Mouse (Mus musculus): ENCODE measurements around the gene Slc45a1. TPM values are rescaled to one million over a fixed set of nuclear protein-coding genes. Genes with fewer than 3 reads are reported as not detected.
A peak's percentile ranks its signal among the peaks of the same experiment; 100 is the strongest.
"Not testable (repeated sequence)": the region's sequence is repeated elsewhere in the genome, so short reads cannot be mapped to it uniquely, and the experiment has no call there.

Gene Slc45a1
- total RNA-seq, 2 experiments from 2014 or later = 44.4 to 49.0 TPM

DNA sequence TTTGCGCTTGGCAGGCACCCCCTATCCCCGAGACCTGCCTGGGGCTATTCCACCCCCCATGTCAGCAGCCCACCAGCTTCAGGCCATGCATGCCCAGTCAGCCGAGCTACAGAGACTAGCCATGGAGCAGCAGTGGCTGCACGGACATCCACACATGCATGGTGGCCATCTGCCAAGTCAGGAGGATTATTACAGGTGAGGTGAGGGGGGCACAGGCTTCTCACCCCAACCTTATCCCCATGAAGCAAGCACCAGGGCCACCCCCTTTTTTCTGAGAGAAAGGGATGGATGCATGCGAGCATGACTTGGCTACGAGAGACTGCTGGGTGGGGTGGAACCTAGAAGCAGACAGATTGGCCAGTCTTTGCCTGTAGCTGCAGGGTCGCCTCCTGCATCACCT, 33.0 kb downstream of the Slc45a1 start:
- H3K27ac ChIP-seq = no peak overlapping the region
- TF ChIP-seq CTCF (IDR thresholded peaks at IDR 0.05) = no peak
- intact Hi-C loops (cut with DNase I) = loop anchor here (5.0 kb wide), 1 partner anchor 272 kb away; no protein-coding TSS in a partner anchor
- no peak overlapping the region for H3K4me3 ChIP-seq
- DNase-seq (ENCODE audit: extremely low spot score in 1 of 2, low spot score in 2 of 2) = no peak

DNA sequence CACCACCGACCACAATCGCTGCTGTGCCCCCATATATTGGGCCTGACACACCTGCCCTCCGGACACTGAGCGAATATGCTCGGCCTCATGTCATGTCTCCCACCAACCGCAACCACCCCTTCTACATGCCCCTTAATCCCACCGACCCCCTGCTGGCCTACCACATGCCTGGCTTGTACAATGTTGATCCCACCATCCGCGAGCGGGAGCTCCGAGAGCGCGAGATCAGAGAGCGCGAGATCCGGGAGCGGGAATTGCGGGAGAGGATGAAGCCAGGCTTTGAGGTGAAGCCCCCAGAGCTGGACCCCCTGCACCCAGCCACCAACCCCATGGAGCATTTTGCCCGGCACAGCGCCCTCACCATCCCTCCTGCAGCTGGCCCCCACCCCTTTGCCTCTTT, 35.1 kb downstream of the Slc45a1 start:
- DNase-seq (ENCODE audit: extremely low spot score in 1 of 2, low spot score in 2 of 2) = no peak
- TF ChIP-seq CTCF (IDR thresholded peaks at IDR 0.05) = no peak
- intact Hi-C loops (cut with DNase I) = loop anchor here (5.0 kb wide), 1 partner anchor 270 kb away; no protein-coding TSS in a partner anchor
- no peak overlapping the region for H3K4me3 ChIP-seq
- H3K27ac ChIP-seq = no peak overlapping the region

GRCm38 (mm10) chr4:150616029-150616420, 35.9 kb downstream of the Slc45a1 start:
- H3K27ac ChIP-seq = peak overlapping the region; percentile 0; the same call in 1 of the 2 replicates
- intact Hi-C loops (cut with DNase I) = loop anchor here (5.0 kb wide), 1 partner anchor 269 kb away; no protein-coding TSS in a partner anchor

GRCm38 (mm10) chr4:150615251-150616028, 36.5 kb downstream of the Slc45a1 start:
- no peak for DNase-seq (ENCODE audit: extremely low spot score in 1 of 2, low spot score in 2 of 2)
- H3K27ac ChIP-seq = peak overlapping the region; percentile 0; the same call in 1 of the 2 replicates
- no peak for TF ChIP-seq CTCF (IDR thresholded peaks at IDR 0.05)
- no peak overlapping the region for H3K4me3 ChIP-seq
- intact Hi-C loops (cut with DNase I) = loop anchor here (5.0 kb wide), 1 partner anchor 268 kb away; no protein-coding TSS in a partner anchor

More at GRCm38 (mm10) chr4:150616029-150616420, 35.9 kb downstream of the Slc45a1 start:
- H3K4me3 ChIP-seq = no peak overlapping the region
- no peak for TF ChIP-seq CTCF (IDR thresholded peaks at IDR 0.05)
- DNase-seq (ENCODE audit: extremely low spot score in 1 of 2, low spot score in 2 of 2) = no peak

DNA sequence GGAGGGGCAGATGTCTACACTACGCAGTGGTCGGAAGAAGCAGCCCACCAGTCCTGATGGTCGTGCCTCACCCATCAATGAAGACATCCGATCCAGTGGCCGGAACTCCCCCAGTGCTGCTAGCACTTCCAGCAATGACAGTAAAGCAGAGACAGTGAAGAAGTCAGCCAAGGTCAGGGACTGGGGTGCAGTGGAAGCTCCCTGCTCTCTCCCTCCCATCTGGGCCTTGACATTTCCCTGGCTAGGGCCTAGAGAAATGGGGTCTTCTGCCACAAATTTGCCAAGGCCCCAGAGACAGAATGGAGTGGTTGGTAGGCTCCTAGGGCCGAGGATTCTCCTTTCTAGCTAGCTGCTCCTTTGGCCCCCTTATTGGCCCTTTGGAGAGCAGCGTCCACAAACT, 38.3 kb downstream of the Slc45a1 start:
- intact Hi-C loops (cut with DNase I) = no loop called here
- TF ChIP-seq CTCF (IDR thresholded peaks at IDR 0.05) = no peak
- Histone ChIP-seq H3K27ac (no peak overlapping the region), H3K4me3 (no peak overlapping the region)
- DNase-seq (ENCODE audit: extremely low spot score in 1 of 2, low spot score in 2 of 2) = no peak

- intact Hi-C loops (cut with DNase I) = no loop called here
- no peak for DNase-seq (ENCODE audit: extremely low spot score in 1 of 2, low spot score in 2 of 2)
- no peak for TF ChIP-seq CTCF (IDR thresholded peaks at IDR 0.05)
- Histone ChIP-seq H3K4me3 (no peak overlapping the region), H3K27ac (no peak overlapping the region)
These were observed 43.3 kb downstream of the Slc45a1 start for GRCm38 (mm10) chr4:150608670-150609069.

DNA sequence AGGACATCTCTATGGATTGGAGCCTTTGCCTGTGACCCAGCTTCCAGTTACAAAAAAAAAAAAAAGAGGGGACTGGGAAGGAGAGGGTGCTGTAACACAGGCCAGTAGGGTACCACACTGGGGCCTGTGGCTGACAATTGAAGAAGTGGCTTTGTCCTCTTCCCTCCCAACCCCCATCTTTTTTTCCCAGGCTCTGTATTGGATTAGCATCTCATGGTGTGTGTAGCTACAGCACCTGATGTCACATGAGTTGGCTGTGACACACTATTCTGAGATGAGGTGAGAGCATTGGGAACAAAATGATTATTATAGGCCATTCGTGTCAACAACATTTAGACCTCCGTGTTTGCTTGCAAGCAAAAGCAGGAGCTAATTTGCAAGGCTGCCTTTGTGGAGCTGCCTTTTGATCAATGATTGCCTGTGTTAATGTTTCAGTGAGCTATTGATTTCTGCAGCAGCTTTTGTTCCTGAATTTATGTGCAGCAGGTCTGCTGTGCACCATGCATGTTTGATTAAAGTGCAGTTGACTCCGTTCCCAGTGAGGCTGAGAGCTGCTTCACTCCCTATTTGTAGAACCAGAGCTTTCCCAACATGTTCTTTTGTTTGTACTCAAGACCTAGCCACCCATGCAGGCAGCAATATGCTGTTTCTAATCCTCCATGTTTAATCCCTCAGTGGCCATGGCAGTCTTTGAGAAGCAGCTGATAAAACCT, 45.4 kb downstream of the Slc45a1 start:
- DNase-seq (ENCODE audit: extremely low spot score in 1 of 2, low spot score in 2 of 2) = no peak
- H3K4me3 ChIP-seq = no peak overlapping the region
- intact Hi-C loops (cut with DNase I) = no loop called here
- no peak for TF ChIP-seq CTCF (IDR thresholded peaks at IDR 0.05)
- H3K27ac ChIP-seq = peak overlapping the region; percentile 25; the same call in 1 of the 2 replicates

DNA sequence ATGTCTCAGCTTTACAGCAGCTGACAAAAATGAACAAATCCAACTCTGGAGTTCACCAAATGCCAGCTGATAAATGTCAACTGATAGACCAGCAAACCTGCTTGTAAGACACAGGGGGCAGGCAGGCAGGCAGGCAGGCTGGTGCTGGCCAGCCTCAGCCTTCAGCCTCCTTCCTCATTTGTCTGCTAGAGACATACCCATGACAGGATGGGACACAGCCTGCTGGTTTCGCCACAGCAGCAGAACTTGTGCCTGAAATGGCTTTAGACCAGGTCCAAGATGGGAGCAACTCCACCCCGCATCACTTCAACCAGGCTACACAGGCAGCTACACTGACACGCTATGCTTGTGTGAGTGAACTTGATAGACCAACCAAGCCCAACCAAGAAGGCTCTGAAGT, 46.2 kb downstream of the Slc45a1 start:
- no peak for TF ChIP-seq CTCF (IDR thresholded peaks at IDR 0.05)
- Histone ChIP-seq H3K4me3 (no peak overlapping the region), H3K27ac (0 out of 2 replicates have a peak overlapping the region, but pooled peaks have one; percentile 26)
- no peak for DNase-seq (ENCODE audit: extremely low spot score in 1 of 2, low spot score in 2 of 2)
- intact Hi-C loops (cut with DNase I) = no loop called here

- no peak for TF ChIP-seq CTCF (IDR thresholded peaks at IDR 0.05)
- intact Hi-C loops (cut with DNase I) = no loop called here
- no peak overlapping the region for H3K4me3 ChIP-seq
- no peak overlapping the region for H3K27ac ChIP-seq
- no peak for DNase-seq (ENCODE audit: extremely low spot score in 1 of 2, low spot score in 2 of 2)
These were observed 48.5 kb downstream of the Slc45a1 start for GRCm38 (mm10) chr4:150603366-150604061.

GRCm38 (mm10) chr4:150601489-150601888, 50.5 kb downstream of the Slc45a1 start:
- intact Hi-C loops (cut with DNase I) = no loop called here
- TF ChIP-seq CTCF (IDR thresholded peaks at IDR 0.05) = no peak
- Histone ChIP-seq H3K4me3 (no peak overlapping the region), H3K27ac (no peak overlapping the region)
- no peak for DNase-seq (ENCODE audit: extremely low spot score in 1 of 2, low spot score in 2 of 2)

GRCm38 (mm10) chr4:150600503-150600902, 51.5 kb downstream of the Slc45a1 start:
- H3K27ac ChIP-seq; DNase-seq (ENCODE audit: extremely low spot score in 1 of 2, low spot score in 2 of 2); intact Hi-C loops (cut with DNase I); H3K4me3 ChIP-seq: not testable (repeated sequence)

Data from left cerebral cortex, adult 2 months (tissue).